Mouse (Mus musculus) kidney, adult 2 months (tissue): ENCODE data around the gene Slc16a11.

ENCODE experiments used
- CTCF ChIP-seq: fragments of 200-500 bp; conservative IDR thresholded peaks from 2 replicates; pipeline ENCODE4 v1.5.1; 2011; ENCODE audit warnings: low read depth, mild to moderate bottlenecking, control low read depth, low read length, moderate library complexity, mixed read lengths; ENCODE audit not compliant: insufficient read depth, insufficient read length
- POLR2A ChIP-seq: fragments of 200-500 bp; IDR thresholded peaks from one replicate; pipeline ENCODE4 v1.6.1; 2011; ENCODE audit warnings: low read depth, low read length, control low read depth

DNA sequence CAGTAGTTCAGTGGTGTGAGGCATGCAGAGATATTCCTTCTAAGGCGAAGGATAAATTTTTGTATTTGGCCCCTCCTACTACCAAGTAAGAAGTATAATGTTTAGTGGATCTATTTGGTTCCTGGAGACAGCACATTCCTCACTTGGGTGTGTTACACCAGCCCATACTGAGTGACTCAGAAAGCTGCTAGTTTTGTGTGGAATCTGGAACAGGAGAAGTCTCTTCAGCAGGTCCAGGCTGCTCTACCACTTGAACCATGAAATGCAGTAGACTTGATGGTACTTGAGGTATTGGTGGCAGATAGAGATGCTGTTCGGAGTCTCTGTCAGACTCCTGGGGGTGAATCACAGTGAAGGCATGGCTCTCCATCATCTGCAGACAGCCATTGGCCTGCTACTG lies 1.9 kb upstream of the Slc16a11 start:
- TF ChIP-seq POLR2A (no peak), CTCF (no peak)
